Mouse (Mus musculus) mature B cell (primary cell): ENCODE data around the gene Elk4.

Source experiments
- in situ Hi-C: fragments of 300-500 bp; cut with MboI; formaldehyde crosslinking; loops from 2 replicates; pipeline ENCODE4 v1.14.3; 2019

Gene Elk4

DNA sequence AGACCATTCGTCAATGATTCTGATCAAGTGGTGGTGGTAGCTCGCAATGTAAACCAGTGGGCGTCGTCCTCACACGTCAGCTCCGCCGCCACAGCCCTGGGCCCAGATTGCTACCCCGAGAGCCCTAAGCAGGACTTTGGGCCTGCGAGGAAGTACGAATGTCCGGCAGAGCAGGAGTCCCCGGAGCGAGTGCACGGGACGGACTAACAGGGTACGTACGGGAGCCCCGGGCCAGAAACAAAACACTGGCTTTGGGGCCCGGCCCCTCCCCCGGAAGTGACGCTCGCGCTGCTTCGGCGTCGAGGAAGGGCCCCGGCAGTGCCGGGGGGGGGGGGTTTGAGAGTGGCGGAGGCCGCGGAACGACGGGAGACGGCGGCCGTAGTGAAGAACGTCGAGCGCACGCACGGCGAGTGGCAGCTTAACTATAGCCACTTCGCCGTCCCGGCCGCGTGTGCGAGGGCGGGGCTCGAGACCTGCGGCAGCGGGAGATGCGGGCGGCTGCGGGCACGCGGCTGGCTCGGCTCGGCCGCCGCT lies at the start of gene Elk4:
TSS of gene Elk4 (plus strand) at position 326 of the 534 bp plus-strand sequence.
- in situ Hi-C loops = no loop called here

GRCm38 (mm10) chr1:131961004-131961403 lies 46.4 kb upstream of the Elk4 start:
- in situ Hi-C loops = no loop called here

DNA sequence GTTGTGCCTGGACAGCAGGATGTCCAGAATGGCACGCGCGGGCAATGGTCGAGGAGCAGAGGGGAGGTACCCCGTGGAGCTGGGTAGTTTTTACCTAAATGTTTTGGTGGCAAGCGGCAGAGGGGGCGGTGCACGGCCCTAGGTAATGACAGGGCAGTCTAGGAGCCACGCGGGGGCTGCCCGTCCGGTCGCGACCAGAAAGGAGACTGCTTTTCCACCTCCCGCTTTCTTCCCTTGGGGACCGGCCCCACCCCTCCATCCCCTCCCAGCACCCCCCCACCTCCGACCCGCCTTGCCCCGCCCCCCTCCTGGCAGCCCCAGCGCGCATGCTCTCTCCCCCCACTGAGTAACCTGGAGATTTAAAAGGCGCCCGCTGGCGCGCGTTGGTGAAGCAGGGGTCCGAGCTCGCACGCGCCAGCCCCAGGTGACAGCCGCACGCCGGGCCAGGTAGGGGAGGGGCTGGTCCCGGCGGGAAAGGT lies 44.8 kb upstream of the Elk4 start, which contains the start of gene Slc45a3:
TSS of gene Slc45a3 (plus strand) at position 362 of the 479 bp plus-strand sequence.
- in situ Hi-C loops = no loop called here

GRCm38 (mm10) chr1:131963085-131963951 lies 44.1 kb upstream of the Elk4 start:
- in situ Hi-C loops = no loop called here

DNA sequence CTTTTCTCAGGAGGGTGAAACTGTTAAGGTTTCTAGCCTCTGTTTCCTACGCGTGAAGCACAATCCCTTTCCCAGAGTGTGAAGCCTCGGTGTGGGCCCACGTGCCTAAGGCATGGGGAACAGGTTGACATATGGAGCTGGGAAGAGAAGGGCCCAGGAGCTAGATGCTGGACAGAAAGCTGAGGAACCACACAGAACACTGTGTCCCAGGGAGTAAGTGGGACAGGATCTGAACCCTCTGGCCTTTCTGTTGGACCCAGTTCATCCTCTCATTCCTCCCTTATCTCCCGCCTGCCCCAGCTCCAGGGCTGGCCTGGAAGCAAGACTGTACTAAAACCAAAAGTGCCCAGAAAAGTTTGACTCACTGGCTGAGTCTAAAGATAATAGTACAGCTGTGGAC lies 43.3 kb upstream of the Elk4 start:
- in situ Hi-C loops = no loop called here

- in situ Hi-C loops = no loop called here
Measured at GRCm38 (mm10) chr1:131964580-131964979, 42.8 kb upstream of the Elk4 start.

DNA sequence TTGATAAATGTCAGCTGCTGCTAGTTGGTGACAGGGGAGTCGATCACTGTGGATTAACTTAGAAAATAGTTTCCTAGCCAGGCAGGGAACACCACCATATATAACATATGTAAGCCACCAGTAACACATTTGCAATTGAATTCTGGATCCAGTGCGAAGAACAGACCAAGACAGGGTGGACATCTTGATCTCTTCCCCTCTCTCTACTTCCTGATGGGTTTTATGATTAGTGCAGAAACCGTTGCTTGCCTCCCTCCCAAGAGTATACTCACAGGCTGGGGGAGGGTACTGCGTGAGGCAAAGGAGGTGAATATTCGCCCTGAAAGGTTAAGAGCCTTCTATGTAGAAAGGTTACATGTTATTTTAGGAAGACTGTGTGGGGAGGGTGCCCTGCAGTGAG lies 41.6 kb upstream of the Elk4 start:
- in situ Hi-C loops = no loop called here

DNA sequence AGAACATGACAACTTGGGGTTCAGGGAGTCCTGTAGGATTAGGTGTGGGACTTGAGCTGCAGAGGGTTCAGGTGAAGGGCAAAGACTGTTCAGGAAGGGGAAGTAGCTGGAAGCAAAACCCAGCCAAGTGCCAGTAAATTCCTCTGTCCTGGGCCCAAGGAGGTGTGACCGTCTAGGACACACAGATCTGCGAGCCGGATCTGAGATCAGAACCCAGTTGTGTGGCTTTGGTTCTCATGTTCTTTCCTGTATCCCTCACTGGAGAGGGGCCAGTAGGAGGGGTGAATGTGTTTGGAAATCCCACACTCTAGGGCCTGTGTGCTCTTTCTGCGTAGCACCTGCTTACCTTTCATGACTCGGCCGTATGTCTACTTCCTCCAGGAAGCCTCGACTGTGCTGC lies 40.1 kb upstream of the Elk4 start:
- in situ Hi-C loops = no loop called here

GRCm38 (mm10) chr1:131968556-131968955 lies 38.9 kb upstream of the Elk4 start:
- in situ Hi-C loops = no loop called here

DNA sequence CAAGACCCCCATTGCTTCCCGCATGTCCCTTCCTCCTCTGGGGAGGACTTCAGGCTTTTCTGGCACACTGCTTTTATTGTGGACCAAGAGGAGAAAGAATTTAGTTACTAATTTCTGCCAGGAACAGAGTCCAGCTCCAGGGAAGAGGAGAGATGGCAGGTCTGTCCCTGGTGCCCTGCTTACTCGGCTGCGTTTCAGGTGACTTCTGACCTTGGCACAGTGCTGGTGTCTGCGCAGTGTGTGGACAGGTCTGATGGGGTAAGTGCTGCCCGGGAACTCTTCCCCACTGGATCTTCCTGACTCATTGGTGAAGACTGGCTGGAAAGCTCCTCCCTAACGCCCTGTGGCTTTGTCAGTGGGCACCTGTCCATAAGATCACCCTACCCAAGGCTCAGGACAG lies 38.4 kb upstream of the Elk4 start:
- in situ Hi-C loops = no loop called here

DNA sequence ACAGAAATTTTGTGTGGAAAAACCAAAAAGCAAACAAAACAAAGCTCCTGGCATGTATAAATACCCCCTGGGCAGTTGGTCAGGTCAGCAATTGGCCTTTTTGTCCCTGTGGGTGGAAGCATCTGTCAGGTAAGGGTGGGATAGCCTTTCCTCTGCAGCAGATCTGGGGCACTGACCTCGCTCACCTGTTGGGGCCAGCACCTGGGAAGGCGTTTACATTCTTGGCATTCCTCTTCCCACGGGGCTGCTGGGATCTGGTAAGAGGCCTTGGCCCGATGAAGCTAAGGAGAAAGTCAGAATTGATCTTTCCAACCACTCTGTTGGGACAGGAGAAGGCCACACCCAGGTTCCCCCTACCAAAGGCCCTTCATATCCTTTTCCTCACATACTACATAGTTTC lies 37.6 kb upstream of the Elk4 start:
- in situ Hi-C loops = no loop called here

GRCm38 (mm10) chr1:131970322-131970660 lies 37.1 kb upstream of the Elk4 start:
- in situ Hi-C loops = no loop called here

GRCm38 (mm10) chr1:131970661-131971520 lies 36.5 kb upstream of the Elk4 start:
- in situ Hi-C loops = no loop called here

DNA sequence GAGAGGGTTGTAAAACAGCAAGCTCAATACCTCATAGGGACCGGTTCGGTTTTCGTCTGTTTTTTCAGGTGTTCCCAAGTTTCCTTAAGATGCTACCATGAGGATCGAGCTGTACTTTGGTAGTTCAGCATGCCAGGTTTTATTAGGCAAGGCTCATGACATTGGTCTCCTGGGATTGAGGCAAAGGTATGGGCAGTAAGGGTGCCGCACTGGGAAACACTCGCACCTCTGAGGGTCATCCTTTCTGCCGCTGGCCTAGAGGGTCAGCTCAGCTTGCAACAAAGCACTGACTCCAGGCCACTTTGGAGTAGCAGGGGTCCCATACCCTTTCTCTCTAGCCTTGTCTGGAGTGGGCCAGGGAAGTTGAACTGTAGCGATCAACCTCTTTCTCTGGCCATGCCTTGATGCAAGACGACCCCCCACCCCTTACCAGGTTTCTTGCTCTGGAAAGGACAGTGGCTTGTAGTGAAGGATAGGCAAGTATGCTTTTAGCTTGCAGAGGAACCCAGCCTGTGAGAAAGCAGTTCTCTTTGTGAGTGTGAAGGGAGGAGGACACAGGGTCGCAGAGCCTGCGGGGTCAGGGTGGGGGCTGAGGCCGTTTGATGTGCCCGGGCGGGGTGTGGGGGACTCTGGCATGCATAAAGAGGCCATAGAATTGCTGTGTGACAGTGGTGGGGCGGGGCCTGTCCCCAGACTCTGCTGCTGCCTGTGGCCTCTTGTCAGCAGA lies 35.5 kb upstream of the Elk4 start:
- in situ Hi-C loops = no loop called here

DNA sequence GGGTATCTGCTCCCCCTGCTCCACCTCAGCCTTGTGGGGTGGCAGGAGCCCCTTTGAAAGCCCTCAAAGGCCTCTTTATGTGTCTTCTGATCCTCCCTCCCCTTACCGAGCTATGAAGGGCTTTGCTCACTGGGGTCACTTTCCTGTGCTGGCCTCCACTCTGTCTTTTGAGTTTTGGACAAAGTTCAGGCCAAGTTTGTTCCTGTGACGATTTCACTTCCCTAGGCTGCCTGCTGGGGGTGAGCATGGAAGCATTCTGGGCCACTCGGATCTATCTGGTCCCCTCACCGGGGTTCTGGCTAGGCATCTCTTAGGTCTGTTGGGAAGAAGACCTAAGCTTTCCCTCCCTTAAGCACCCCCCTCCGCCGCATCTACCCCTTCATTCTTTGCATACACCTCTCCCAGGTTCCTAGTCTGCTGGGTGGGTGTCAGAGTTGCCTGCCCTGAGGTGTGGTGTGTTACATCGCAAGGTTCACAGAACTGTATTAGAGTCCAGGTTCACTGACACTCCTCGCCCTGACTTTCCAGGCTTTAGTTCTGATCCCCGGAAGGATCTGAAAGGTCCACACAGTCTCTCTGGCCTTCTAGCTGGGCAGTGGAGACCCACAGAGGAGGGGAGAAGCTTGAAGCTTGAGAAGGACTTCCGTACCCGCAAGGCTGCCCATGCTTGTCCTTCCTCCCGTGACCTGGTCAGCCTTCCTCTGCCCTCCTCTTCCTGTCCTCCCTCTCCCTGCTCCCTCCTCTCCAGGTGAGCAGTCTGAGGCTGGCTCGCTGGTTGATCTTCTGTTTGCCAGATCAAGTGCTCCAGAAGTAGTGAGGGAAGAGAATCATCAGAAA lies 34.7 kb upstream of the Elk4 start:
- in situ Hi-C loops = no loop called here

GRCm38 (mm10) chr1:131973991-131974390 lies 33.4 kb upstream of the Elk4 start:
- in situ Hi-C loops = no loop called here

GRCm38 (mm10) chr1:131976886-131977285 lies 30.5 kb upstream of the Elk4 start:
- in situ Hi-C loops = no loop called here

GRCm38 (mm10) chr1:131980471-131980870 lies 26.9 kb upstream of the Elk4 start:
- in situ Hi-C loops = no loop called here

- in situ Hi-C loops = no loop called here
Measured at GRCm38 (mm10) chr1:131981378-131982013, 25.9 kb upstream of the Elk4 start.

- in situ Hi-C loops = no loop called here
Measured at GRCm38 (mm10) chr1:131982907-131983306, 24.5 kb upstream of the Elk4 start.
